Mouse (Mus musculus): ENCODE results near the gene Ppp1r3c. TPM values are rescaled to one million over a fixed set of nuclear protein-coding genes. Genes with fewer than 3 reads are reported as not detected.
A peak's percentile ranks its signal among the peaks of the same experiment; 100 is the strongest.

The Ppp1r3c gene
- total RNA-seq, 2 experiments from 2014 or later: 17.4 to 19.9 TPM

DNA sequence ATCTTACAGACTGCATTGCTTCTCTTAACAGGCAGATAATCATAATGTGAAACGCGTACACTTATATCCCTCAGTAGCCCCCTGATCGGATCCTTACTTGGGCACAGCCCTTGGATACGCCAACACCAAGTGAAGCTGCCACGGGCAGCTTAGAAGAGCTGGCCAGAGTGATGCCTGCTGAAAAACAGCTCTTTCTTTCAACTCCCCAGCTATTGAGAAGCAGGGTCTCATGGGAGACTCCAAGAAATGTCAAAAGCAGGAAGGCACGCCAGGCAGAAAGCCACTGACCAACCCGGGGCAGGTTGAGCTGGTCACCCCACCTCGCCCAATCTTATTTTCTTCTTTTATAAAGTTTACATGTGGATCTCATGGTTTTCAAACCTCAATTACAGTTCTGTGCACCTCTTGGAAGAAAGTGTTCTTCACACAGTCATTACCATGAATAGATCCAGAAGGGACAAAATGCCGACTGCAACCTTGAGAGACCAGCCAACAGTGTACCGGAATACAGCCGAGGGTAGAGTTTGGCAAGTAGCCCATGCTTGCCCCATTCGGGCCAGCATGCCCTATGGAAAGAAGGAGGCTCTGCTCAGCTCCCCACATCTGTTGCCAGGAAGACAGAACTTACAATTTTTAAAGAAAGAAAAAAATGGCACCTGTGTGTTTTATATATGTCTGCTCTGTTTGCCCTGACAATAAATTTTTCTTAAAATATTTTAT is 7.6 kb downstream of the Ppp1r3c start:
- DNase-seq: no peak
- intact Hi-C loops (cut with DNase I): no loop called here

DNA sequence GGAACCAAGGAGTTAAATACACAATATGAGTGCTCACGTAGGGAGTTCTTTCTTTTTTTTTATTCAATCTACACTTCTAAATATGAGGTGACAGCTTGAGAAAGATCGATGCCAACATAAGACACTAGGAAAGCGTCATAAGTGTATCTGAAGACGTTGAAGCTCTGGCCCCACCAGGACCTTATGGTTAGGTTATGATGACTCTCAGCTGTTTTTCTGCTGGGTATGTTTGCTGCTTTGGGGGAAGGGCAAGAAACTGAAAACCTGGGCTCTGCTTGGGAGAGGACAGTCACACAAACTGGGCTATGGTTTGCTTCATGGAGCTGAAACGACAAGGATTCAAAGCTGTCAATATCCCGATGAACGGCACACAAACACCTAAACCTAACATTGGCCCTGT is 11.5 kb downstream of the Ppp1r3c start:
- no peak for DNase-seq
- intact Hi-C loops (cut with DNase I): no loop called here

DNA sequence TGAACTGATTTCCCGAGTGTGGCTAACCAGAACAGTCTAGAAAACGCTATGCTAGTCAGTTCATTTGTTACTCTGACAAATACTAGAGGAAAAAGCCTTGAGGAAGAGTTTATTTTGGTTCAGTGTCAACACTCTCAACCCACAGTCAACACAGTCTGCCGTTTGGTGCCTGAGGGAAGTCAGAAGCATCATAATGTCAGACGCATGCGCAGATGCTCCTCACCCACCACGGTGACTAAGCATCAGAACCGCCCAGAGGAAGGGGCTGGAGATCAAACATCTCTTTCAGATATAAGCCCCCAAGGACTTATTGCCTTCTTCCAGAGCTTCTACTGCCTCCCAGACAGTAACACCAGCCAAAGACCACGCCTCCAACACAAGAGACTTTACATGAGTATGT is 15.3 kb downstream of the Ppp1r3c start:
- no peak for DNase-seq

DNA sequence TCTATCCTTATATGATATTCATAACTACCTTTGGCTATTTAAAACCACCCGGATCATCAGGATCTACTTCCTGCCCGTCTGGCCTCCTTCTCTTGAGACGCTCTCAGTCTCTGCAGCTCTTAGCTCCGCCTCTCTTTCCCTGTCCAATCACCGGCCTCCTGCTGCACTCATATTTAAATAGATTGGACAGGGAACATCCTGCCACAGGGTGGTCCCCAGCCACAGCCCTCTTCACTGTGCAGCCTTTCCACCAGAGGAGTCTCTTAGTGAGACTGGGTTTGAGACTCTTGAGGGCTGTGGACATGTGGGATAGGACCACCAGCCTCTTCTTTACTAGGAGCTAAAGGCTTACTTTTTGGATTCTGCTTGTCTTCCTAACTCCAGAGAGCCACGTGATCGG is 20.2 kb downstream of the Ppp1r3c start:
- intact Hi-C loops (cut with DNase I): no loop called here
- DNase-seq: no peak

More for the DNA sequence above, 15.3 kb downstream of the Ppp1r3c start:
- intact Hi-C loops (cut with DNase I): no loop called here

DNA sequence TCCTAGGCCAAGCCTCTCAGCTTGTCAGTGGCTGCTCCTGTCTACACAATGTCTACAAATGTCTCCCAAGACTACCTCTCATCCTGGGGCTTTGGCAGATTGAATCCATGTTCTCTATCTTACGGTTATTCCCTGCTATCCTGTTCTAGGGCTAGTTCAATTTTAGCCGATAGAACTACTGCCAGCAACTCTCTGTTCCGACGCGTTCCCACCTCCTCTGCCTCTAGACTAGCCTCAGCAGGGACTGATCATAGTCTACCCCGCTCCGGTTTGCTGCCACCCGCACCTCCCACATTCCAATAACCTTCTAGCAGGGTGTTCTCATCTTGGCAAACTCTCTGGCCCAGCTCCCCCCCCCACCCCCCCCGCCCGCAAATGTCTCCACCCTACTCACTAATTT is 20.9 kb downstream of the Ppp1r3c start:
- no peak for DNase-seq

DNA sequence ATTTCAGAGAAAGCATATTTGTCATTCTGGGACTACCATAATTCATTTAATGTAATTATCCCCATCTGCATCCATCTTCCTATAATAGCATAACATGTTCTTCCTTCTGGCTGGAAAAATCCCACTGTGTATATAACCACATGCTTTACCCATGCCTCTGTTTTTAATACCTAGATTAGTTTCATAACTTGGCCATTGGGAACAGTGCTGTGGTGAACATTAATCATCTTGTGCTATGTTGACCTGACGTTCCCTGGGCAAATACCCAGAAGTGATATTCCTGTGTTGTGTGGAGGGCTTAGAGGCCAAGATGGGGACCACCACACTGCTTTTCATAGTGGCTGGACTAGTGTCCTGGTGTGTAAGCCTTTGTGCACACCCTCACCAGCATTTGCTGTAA is 22.0 kb downstream of the Ppp1r3c start:
- intact Hi-C loops (cut with DNase I): no loop called here
- no peak for DNase-seq

More for the DNA sequence above, 20.9 kb downstream of the Ppp1r3c start:
- intact Hi-C loops (cut with DNase I): no loop called here

DNA sequence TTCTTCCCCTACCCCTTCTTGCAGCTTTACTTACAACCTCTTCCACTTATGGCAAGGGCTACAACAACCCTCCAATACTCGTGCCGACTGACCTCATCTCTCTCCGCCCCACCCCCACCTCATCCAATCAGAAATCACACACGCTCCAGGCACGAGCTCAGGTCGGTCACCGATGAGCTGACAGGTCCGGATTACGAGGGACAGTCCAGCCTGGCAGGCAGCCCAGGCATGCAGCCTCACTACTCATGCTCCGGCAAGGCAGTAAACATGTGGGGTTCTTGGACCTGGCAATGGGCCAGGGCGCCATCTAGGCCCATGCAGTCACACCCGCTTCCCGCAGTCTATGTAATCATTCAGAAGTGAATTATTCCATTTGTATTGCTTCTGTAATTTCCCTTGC is 23.4 kb downstream of the Ppp1r3c start:
- intact Hi-C loops (cut with DNase I): no loop called here
- peak; percentile 64 for DNase-seq

DNA sequence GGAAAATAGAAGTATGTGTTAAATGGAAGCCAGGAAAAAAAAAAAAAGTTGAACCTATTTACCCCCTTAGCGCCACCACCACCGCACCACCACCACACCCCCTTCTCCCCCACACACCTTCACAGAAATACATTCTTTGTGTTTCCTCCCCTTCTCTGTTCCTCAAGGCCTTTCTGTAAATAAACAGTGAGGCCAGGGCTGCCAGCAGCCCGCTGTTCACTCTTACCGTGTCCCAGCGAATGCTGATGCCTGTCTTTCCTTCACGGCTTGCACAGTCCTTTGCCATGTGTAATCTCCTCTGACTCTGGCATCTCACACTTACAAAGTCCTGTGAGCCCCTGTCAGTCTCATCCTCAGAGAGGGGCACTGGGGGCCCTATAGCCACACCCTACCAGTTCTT is 30.3 kb downstream of the Ppp1r3c start:
- DNase-seq: no peak
- intact Hi-C loops (cut with DNase I): no loop called here

DNA sequence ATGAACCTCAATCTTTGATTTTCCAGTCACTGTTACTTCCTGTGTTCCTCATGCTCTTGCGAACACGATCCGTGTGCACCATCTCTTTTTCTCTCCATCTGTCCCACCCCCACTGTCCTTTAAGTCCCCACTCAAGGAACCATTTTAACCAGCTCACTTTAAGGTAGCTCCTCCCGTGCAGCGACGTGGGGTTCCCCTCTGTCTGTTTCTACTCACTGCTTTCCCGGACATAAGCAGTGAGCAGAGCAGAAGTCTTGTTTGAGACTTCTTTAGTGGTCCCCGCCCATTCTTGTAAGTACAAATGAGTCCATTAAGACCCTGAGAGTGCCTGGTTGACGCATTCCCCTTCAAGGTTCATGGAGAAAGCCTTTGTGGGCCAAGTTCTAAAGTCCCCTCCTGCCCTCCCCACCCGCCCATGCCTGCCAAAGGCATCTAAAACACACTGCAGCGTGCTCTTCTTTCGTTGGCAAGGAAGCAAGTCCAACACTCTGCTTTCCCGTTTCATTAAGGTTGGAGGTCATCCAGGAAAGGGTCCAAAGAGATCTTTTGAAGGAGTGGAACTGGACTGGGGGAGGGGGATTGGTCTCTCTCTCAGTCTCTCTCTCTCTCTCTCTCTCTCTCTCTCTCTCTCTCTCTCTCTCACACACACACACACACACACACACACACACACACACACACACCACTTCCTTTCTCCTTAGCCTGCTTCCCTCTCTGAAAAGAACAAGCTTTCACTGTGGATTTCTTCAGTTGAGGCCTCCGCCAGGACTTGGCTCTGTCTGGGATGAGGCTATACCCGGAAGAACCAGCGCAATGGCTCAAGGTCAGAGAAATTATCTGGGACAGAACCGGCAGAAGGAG is 30.9 kb downstream of the Ppp1r3c start:
- intact Hi-C loops (cut with DNase I): no loop called here
- no peak for DNase-seq

DNA sequence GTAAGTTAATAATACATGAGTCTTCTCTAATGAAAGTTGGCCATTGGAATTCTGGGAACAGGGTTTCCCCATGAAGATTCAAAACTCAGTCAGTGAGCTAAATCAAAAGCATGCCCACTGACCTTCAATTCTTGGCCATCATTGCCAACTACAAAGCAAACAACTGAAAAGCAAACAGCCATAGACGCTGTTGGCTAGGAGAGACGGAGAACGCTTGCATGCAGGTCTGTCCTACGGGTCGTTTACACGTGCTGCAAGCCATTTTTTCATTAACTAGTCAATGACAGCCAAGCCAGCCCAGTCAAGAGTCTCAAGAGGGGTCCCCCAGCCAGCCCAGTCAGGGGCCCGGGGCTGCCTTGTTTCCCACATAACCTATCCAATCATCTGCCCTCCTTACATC is 31.7 kb downstream of the Ppp1r3c start:
- intact Hi-C loops (cut with DNase I): no loop called here

DNA sequence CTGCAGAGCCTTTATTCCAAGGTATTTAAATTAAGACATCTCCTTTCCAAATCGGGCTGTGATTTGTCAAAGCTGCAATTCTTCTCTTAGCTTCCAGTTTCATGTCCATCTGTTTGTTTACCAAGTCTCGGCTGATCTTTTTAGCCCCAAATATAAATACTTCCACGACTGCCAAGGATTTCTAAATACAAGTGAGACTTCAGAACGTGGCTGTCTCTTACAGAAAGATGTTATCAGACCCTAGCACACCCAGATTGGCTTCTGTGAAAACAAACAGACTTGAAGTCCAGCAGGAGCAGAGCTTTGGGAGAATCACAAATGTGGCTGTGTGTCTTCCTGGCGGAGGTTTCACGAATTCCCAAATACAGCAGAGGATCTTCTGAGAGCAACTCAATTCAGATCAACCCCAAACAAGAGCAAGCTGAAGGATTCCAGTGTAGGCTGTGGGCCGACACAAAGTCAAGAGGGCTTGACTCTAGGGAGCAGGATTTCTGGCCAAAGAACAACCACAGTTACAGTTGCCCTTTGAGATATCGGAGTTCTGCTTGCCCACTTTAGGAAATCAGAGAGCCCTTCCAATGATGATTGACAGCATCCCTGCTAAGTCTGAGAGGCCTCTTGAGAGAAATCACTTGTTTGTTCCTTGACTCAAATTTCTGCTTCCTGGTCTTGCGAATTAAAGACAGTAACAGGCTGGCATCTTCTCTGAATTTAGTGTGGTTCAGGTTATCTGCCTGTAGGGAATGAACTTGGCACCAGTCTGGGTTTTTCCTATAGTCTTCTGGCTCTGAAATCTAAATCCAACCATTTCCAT is 34.4 kb downstream of the Ppp1r3c start:
- no peak for DNase-seq
- intact Hi-C loops (cut with DNase I): no loop called here

More for the DNA sequence above, 31.7 kb downstream of the Ppp1r3c start:
- DNase-seq: no peak

DNA sequence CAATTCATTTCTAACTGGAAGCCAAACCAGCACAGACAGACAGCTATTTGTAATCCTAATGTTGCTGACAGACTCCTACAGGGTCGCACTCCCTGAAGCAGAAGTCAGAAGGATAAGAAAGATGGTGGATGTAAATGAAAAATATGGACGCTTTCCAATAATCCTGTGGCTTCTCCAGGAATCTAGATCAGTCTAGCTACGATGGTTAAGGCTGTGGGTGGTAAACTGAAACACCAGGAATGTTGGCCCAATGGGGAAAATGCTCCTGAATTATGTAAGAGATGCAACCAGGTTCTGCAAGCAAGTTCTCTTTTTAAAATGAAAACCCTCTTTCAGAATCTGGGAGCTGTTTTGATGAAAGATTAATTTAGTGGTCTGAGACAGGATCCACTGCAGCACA is 35.1 kb downstream of the Ppp1r3c start:
- intact Hi-C loops (cut with DNase I): no loop called here
- no peak for DNase-seq

DNA sequence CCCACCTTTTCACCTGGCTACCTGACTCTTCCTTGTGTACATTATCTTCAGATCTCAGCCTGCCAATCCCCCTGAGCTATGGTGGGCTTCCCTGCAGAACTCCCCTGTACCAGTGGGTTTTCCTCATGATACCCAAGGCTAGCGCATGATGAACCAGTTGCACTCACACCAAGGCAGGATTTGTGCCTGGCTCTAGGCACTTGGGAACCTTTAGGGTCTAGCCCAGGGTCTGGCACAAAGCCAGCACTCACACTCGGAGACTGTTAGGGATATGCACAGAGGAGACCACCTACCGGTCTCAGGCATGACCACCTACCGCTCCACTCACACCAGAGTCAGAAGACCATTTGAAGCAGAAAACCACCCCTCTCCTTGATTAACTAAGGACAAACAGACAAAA is 35.5 kb downstream of the Ppp1r3c start:
- intact Hi-C loops (cut with DNase I): no loop called here
- DNase-seq: peak; percentile 13

DNA sequence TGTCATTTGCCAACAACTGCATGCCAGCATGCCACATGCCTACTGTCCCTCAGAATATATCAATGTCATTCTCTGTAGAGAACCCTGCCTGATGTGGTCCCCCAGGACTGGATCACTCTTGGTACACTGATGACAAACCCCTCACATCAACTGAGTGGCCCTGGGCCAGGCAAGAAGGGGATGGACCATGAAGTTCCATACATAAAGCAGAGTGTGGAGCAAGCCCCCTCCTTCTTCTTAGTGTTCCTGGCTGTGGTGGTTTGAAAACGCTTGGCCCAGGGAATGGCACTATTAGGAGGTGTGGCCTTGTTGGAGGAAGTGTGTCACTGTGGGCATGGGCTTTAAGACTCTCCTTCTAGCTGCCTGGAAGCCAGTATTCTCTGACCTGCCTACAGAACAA is 37.3 kb downstream of the Ppp1r3c start:
- intact Hi-C loops (cut with DNase I): no loop called here
- DNase-seq: no peak

DNA sequence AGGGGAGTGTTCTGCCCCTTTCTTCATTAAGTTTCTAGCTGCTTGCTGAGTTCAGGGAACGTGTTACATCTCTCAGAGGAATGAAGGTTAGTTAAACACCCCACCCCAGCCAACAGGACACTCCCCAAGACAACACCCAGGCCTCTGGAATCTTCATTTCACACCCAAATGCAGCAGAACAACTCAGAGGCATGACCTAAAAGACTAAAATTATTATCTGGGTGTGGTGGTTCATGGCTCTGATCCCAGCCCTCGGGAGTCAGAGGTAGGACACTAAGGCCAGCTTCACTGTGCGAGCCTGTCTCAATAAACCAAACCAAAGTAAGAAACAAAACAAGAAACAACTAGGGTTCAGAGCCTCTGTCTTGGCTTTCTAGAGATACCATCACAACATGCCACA is 38.3 kb downstream of the Ppp1r3c start:
- intact Hi-C loops (cut with DNase I): no loop called here
- no peak for DNase-seq

DNA sequence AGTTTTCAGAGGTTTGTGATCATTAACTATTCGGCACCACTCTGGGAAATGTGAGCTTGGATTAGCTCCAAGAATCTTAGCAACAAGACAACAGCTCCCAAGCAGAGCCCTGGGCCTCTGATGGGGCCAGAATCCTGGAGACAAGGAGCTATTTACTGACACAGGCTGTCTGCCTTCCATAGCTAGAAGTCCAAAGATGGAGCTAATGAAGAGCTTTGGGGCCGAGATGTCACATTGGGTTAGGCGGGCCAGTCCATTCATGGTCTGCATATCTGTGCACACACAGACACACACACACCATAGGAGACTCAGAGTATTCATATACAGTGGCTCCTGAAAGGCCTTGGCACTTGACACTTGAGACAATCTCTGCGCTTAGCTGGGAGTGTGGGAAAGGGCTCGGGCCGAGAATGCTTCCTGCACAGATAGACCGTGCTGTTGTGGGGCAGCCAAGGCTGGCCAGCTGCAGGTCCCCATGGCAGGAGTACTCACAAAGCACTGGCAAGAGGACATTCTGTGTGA is 39.8 kb downstream of the Ppp1r3c start:
- peak; percentile 34 for DNase-seq
- intact Hi-C loops (cut with DNase I): no loop called here

DNA sequence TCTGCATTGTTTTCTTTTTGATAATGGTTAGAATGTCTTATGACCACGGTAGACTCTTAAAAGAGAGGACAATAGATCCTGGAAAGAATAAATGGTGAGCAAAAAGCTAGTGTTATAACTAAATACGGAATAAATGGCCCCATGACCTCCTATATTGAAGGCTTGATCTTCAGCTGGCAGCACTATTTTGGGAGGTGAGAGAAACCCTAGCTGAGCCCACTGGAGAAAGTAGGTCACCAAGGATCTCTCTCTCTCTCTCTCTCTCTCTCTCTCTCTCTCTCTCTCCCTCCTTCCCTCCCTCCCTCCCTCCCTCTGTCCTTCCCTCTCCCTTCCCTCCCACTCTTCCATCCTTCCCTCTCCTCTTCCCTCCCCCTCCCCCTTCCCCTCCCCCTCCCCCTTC is 42.9 kb downstream of the Ppp1r3c start:
- intact Hi-C loops (cut with DNase I): no loop called here
- DNase-seq: no peak

DNA sequence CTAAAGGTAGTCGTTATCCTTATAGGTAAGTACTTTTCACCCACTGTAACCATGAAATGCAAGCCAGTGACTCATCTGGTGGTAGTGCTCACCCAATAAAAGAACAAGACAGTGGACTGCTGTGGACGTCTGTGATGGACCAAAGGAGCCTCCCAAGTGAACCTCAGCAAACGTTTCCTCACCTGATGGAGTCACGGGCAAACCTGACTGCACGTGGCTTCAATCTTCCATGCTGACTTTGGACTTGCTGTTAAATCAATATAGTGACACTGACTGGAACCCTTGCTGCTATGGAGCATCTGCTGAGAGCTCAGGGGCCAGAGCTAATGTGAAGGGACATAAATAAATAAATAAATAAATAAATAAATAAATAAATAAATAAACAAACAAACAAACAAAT is 44.5 kb downstream of the Ppp1r3c start:
- intact Hi-C loops (cut with DNase I): no loop called here
- DNase-seq: no peak

DNA sequence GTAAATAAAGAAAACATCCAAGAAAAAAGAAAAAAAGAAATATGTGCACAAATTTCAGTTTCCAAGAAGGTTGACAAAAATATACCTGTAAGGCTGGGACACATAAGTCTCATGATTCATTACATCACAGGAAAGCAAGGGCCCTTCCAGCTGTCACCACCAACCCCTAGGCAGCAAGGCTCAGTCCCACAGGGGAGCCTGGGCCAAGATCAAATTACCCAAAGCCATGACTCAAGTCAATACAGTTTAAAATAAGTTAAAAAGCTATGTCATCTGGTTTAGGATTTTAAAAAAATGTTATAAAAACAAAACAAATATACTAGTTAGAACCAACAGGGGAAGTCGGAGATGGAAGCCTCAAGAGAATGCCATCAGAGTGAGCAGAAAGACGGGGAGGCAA is 45.2 kb downstream of the Ppp1r3c start:
- DNase-seq: no peak
- intact Hi-C loops (cut with DNase I): no loop called here

DNA sequence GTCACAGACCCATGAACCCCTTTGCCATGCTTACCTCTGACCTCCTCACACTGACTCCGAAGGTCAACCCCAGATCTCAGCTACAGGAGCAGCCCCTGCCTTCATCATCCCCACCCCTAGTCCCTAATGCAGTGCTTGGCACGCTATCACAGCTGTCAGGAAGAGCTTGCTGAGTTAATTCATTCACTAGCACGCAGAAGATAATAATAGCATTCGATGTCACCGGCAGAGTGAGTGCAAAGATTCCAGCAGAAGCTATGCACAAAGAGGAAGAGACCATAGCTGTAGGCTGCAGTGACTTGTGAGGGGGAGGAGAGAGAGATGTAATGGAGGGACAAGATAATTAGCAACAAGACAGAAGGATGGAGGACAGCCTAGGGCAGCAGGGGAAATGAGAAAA is 47.2 kb downstream of the Ppp1r3c start:
- intact Hi-C loops (cut with DNase I): no loop called here
- DNase-seq: no peak

Measured in left cerebral cortex, postnatal 4 days (tissue).